Mouse (Mus musculus) kidney, adult 8-10 months (tissue): ENCODE data around the gene Serinc2.

Source experiments
- DNase-seq, 2 experiments: peaks; one replicate each; pipeline ENCODE4 v3.0.0; 2022

Gene Serinc2

GRCm38 (mm10) chr4:130279105-130279504 lies at the start of gene Serinc2:
Gene Serinc2, minus strand, starts transcription at chr4:130279205.
- no peak for DNase-seq

- DNase-seq: peak in 1 of 2 experiments; percentile 23
These were observed 48.4 kb upstream of the Serinc2 start for GRCm38 (mm10) chr4:130327366-130327765.

GRCm38 (mm10) chr4:130325446-130325845 lies 46.4 kb upstream of the Serinc2 start:
- no peak for DNase-seq

- no peak for DNase-seq
These were observed 44.6 kb upstream of the Serinc2 start for GRCm38 (mm10) chr4:130323607-130324006.

GRCm38 (mm10) chr4:130323165-130323564 lies 44.2 kb upstream of the Serinc2 start:
- no peak for DNase-seq

- no peak for DNase-seq
These were observed 43.6 kb upstream of the Serinc2 start for GRCm38 (mm10) chr4:130322567-130322966.

GRCm38 (mm10) chr4:130321640-130322039 lies 42.6 kb upstream of the Serinc2 start:
- no peak for DNase-seq

GRCm38 (mm10) chr4:130319564-130319963 lies 40.6 kb upstream of the Serinc2 start:
- DNase-seq: no peak

GRCm38 (mm10) chr4:130318122-130318521 lies 39.1 kb upstream of the Serinc2 start:
- peak; percentile 21 to 54 for DNase-seq

GRCm38 (mm10) chr4:130316691-130317090 lies 37.7 kb upstream of the Serinc2 start:
- DNase-seq: no peak

- DNase-seq: peak; percentile 78 to 85
These were observed 36.9 kb upstream of the Serinc2 start for GRCm38 (mm10) chr4:130315771-130316527.

- DNase-seq: no peak
These were observed 34.5 kb upstream of the Serinc2 start for GRCm38 (mm10) chr4:130313552-130313951.

- DNase-seq: no peak
These were observed 33.5 kb upstream of the Serinc2 start for GRCm38 (mm10) chr4:130312526-130312925.

- no peak for DNase-seq
These were observed 30.2 kb upstream of the Serinc2 start for GRCm38 (mm10) chr4:130309254-130309653.

GRCm38 (mm10) chr4:130308231-130309081 lies 29.5 kb upstream of the Serinc2 start, which contains the start of the genes Fabp3 and Gm10570:
Gene Fabp3, plus strand, starts transcription at chr4:130308595.
Gene Gm10570, minus strand, starts transcription at chr4:130308674.
- DNase-seq: peak; percentile 63 to 68

GRCm38 (mm10) chr4:130307851-130308230 lies 28.8 kb upstream of the Serinc2 start:
- DNase-seq: peak; percentile 92 to 93

- peak; percentile 74 to 76 for DNase-seq
These were observed 28.0 kb upstream of the Serinc2 start for GRCm38 (mm10) chr4:130306796-130307630.

- DNase-seq: no peak
These were observed 25.7 kb upstream of the Serinc2 start for GRCm38 (mm10) chr4:130304746-130305145.

GRCm38 (mm10) chr4:130302285-130302870 lies 23.4 kb upstream of the Serinc2 start:
- DNase-seq: no peak

GRCm38 (mm10) chr4:130299629-130300018 lies 20.6 kb upstream of the Serinc2 start:
- no peak for DNase-seq

- DNase-seq: no peak
These were observed 20.0 kb upstream of the Serinc2 start for GRCm38 (mm10) chr4:130298877-130299628.

- no peak for DNase-seq
These were observed 18.1 kb upstream of the Serinc2 start for GRCm38 (mm10) chr4:130297123-130297529.
